Mouse (Mus musculus) kidney, postnatal 10 days (tissue): ENCODE results near the gene Adat2.

Experiments
- DNase-seq: peaks from one replicate; pipeline ENCODE4 v3.0.0; 2021; ENCODE audit warnings: mixed read lengths

Gene Adat2

GRCm38 (mm10) chr10:13596866-13597265 is 44.2 kb downstream of the Adat2 start:
- DNase-seq, result no peak

- no peak for DNase-seq
These were observed 44.8 kb downstream of the Adat2 start for GRCm38 (mm10) chr10:13597491-13597890.

GRCm38 (mm10) chr10:13600926-13601325 is 48.2 kb downstream of the Adat2 start:
- no peak for DNase-seq
